Mouse (Mus musculus): ENCODE data around the gene Mtg2. TPM values are rescaled to one million over a fixed set of nuclear protein-coding genes. Genes with fewer than 3 reads are reported as not detected.

The Mtg2 gene
- total RNA-seq, 2 experiments from 2014 or later, result 10.4 to 12.1 TPM

DNA sequence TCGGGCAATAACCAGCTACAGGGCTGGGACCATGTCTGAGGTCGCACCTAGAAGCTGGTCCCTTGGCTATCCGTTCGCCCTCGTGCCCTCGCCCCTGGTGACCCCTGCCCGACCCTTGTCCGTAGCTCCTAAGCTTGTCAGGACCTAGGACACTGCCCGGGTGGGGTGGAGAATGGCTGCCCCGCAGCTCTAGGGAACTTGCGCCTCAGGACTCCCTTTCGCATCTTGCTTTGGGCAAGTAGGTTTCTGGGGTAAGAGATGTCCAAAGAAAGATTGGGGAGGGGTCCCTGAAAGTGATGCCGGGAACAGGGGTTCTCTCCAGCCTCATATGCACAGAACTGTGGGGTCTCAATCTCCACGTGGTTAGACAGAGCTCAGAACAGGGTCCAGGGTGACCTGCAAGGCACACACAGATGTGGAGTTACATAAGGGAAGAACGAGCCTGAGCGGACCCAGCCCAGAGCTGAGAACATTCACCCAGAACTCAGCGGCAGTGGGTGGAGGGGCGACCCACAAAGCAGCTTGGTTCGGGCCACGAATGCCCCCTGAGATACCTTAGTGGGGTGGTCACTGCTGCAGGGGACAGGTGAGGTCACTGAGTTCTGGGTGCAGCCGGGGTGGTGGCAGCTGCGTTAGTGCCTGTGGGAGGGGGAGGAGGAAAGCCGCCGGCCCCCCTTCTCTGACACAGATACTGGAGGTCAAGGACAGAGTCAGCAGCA lies 34.4 kb downstream of the Mtg2 start:
- DNase-seq, result no peak

DNA sequence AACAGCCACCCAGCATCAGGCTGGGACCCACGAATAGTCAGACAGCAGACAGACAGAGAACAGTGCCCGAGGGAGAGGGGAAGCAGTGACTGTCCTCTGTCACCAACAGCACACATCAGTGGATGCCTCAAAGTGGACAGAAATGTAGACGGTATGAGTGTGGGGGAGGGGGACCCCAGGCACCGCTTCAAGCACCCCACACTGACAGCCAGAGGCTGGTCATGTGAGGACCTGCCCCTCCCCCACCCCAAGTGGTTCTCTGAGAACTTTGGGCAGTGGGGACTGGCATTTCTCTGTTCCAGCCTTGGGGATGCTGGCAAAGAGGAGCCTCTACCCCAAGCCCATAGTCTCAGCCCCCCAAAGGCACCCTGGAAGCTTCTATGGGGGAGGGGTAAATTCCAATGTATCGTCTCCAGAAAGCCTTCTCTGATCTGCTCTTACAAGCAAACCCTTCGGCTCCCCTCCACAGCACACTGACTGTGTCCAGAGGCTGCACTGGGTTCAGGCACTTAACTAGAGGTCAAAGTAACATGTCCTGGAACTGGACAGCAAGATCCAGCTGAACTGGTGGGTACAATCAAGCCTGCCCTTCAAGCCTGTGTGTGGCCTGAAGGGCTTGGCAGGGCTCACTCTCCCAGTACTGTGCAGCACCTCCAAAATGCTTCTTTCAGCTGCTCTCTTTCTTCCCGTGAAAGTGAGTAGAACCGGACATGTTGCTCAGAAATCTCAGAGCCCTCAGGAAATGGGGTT lies 35.2 kb downstream of the Mtg2 start:
- DNase-seq, result no peak

DNA sequence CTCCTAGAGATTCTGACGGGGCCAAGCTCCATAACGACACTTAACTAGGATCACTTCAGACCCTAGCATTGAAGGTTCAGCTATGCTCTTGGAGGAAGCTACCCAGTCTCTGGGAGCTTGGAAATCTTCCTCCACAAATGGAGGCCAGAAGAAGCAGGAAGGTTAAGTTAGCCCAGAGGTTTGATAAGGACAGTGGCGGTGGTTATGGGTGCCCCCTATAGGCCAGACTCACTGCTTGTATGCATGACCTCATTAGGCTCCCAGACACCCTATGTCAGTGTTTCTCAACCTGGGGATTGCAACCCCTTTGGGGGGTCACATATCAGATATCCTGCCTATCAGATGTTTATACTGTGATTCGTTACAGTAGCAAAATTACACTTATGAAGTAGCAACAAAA lies 36.7 kb downstream of the Mtg2 start:
- DNase-seq, result no peak

DNA sequence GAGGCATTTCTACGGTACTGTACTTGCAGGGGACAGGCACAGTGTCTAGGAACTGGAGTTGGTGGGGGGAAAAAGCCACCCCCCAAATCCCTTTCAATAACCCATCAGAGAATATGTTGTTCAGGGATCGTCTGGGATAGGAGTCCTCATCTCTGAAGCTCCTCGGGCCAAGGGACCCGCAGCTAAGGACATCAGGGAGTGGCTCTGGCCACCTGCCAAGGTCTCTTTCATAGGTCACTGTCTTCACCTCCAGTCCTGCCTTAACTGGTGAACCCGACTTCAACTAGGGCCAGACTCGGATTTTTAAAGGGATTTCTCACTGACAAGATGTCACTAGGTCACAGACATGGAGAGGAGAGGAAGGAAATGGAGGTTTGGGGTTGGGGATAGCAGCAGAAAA lies 37.9 kb downstream of the Mtg2 start:
- no peak for DNase-seq

DNA sequence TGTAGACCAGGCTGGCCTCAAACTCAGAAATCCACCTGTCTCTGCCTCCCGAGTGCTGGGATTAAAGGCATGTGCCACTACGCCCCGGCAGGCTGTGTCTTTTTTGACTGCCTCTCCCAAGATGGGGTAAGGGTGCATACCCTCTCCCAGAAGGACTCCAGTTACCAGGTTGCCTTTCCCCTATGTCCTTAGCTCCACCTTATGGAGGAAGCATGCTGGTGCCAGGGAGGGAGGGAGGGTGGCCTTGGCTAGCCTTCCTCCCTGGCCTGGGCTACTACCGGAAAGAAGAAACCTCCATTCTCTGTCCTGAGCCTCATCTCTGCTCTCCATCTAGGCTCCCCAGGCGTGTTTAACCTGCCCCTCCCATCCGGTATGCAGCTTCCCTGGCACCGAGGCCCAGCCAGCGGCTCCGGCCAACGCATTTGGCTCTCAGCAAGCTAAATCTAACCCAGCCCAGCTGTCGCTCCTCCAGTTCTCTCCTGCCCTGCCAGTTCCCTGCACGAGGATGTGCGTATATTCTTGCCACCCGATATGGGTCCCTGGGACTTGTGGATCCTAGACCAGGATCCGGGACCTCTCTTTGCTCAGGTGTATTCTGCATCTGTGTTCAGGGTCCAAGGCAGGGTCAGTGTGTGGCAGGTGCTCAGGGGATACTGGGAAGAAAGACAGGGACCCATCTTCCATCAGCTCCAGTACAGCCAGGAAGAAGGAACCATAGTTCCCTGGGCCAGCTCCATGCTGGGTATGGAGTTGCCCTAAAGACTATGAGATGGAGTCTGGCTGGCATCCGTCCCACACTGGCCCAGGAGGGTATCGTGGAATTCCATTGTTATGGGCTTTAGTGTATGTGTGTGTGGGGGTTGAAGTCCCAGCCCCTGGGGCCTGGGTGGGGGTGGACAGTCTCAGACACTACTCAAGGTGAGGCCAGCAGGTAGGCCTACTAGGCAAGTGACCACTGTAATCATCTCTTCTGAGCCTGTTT lies 43.8 kb downstream of the Mtg2 start:
- DNase-seq, result peak; percentile 83

DNA sequence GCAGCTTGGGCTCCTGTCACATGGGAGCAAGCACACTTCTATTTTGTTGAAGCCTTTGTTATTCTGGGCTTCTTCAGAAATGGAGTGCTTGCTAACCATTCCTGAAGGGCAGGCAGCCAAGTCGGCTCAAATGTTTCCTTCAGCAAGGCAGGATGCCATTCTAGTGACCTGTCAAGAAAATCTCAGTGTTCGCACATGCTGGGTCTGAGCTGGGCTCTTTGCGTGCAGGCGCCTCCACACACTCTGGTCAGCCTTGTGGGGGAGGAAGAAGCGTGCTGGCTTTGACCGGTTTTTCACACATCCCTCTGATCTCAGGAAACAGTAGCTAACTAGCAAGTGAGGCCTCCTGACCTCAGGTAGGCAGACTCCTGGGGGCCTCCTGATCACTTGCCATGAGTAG lies 44.9 kb downstream of the Mtg2 start:
- peak; percentile 45 for DNase-seq

DNA sequence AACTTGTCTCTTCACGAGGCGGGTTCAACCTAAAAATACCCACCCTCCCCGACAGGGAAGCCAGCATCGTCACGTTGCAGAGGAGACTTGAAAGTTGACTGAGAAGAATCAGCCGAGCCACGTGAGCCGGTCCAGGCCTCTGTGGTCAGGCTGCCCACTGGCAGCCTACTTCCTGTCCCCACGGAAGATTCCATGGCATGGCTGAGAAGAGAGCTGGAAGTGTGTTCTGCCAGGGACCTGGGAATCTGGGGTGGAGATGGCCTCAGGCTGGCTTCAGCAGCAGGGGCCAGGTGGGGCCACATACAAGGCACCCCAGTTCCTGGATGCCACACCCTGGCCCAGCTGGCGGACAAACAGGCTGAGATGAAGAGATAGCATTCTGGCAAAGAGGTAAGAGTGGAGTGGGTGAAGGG lies 45.7 kb downstream of the Mtg2 start:
- DNase-seq, result no peak

DNA sequence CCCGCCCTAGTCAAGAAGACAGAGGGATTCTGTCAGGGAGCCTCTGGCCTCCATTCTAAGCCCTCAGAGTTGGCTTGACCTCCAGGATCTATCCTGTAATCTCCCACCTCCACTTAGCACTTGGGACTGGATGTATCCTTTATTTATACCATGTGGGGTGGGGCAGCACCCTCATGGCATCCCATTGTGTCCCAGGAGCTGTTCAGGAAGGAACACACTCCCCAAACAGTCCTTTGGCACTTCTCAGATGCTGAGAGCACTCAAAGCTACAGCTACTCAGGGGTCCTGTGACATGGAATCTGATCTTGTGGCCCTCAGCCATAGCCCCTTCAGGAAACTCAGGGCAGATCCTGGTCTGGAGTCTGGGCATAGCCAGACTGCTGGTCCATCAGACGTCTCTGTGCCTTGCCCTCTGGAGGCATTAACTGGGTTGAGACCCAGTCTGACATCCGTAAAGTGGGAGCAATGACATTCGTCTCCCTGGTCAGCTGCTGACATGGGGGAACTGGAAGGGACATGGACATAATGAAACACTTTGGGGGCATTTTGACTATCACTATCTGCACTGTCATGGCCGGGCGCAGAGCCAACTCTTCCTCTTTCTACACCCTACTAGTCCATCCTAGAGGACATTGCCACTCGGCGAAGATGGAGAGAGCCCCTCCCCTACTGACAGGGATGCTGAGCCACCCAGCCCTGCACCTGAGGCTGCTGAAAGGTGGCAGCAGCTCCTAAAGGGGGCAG lies 46.5 kb downstream of the Mtg2 start:
- DNase-seq, result no peak

DNA sequence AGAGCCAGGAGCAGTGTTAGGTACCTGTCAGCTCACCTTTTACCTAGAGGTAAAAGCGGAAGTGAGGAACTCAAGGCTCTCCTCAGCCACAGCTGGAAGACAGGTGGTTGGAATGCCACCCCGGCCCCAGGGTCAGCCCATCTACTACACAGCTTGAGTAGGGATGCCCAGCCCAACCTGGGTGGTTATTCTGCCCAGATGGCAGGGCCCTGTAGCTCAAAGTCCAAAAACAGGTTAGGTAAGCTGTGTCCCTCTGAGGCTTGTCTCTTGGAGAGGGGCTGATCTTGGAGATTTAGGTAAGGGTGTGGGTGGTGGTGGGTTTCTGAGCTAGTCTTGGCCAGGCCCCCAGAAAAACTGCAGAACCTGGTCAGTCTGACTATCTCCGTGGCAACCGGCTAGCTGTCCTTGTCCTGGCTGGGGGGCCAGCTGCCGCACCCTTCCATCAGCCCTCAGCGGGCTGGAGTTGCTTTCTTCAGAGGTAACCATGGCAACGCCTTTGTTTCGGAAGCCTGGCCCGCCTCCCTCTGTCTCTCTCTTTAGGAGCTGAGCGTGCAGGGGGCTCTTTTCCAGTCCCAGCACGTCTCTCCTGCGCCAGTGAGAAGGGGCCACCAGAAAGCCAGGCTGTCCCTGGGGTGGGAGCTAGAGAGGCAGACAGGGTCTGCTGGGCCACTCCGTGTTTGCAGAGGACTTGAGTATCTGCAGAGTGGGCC lies 47.3 kb downstream of the Mtg2 start:
- DNase-seq, result no peak

DNA sequence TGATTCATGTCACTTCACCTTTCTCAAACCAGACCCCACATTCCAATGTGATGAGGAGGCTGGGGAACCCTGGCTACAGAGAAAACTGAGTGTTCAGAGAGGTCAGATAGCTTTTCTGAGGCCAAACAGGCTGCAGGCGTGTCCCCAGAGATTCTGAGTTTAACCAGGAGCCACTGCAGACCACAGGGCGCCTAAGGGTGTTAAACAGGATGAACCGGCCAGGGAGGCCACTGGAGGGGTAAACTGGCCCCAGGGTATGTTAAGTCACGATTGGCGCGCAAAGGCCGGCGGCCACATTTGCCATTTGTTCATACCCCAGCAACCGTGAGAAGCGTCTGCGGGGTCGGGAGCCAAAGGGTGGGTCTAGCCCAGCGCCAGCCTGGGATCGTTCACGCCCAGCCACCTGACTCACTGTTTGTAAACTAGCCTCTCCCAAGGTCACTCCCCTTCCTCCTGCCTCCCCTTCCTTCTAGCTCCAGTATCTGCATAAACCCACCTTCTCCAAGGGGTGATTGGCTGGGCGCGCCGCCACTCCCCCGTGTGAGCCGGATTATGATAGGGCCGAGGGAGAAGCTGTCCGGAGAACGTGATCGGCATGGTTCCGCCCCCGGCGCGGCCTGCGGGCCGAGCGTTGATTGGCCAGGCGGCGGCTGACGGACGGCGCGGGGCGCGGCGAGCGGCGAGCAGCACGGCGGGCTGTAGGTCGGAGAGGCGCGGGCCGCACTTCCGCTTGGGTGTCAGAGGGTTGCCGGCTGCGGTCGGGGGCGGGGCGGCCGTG lies 48.5 kb downstream of the Mtg2 start, which contains the start of gene Osbpl2:
Osbpl2 (plus strand) TSS at position 646 of the 778 bp plus-strand sequence.
- peak; percentile 99 for DNase-seq

DNA sequence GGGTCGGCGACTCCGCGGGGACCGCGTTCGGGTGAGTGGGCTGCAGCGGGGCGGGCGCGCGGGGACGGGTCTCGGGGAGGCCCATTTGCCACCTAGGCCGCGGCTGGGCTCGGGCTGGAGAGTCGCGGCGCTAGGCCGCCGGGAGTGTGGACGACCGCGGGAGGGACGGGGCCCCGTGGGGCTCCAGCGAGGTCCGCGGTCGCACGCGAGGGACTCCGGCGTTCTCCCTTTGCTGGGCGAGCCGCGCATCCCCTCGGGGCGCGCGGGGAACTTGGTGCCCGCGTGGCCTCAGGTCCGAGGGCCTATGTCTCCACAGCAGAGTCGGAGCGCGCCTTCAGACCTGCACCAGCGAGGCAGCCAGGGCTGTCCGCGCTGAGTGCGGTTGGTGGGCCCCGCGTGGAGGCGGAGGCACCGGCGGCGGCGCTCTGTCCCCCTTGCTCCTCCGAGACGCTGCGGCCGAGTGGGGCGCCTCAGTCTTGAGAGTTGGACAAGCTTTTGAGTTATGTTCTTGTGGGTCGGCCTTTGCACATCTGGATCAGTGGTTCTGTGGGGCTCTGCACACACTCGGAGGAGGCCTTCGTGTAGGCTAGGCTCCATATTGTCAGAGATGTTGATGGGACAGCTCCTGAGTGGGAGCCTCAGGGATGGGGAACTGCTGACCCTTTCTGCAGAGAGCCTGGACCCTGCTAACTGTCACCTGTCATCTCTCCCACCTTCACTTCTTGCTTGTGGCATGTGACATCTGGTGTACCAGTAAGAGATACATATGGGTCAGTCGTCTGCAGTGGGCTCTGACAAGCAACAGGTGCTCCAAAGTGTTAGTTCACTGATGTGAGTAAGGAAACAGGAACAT lies 49.3 kb downstream of the Mtg2 start:
- peak; percentile 3 for DNase-seq

DNA sequence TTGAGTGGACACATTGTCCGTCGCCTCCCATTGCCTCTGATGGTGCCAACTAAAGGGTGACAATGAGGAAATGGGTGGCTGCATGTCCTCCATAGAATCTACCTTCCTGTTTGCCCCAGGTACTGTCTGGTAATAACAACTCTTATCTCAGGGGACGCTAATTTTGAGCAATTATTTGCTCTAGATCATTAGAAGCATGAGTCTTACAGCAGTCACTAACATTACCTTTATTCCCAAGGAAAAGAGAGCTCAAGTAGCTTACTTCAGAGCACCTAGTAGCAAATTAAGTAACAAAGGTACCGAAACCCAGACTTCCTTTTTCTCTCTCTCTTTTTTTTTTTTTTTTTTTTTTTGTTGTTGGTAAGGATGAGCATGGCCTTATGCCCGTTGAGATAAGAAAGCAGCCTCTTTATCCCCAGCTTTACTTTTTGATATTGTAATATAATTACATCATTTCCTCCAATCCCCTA lies 49.9 kb downstream of the Mtg2 start:
- no peak for DNase-seq

DNA sequence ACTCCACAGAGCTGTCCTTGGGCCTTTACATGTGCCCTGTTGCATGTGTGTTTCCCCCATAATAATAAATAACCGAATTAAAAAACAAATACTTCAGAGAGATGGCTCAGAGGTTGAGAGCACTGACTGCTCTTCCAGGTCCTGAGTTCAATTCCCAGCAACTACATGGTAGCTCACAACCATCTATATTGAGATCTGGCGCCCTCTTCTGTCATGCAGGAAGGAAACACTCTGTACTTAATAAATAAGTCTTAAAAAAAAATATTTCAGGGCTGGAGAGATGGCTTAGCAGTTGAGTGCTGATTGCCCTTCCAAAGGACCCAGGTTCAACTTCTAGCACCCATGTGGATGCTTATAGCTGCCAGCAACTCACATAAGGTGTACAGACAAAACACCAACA lies 53.8 kb downstream of the Mtg2 start:
- no peak for DNase-seq

DNA sequence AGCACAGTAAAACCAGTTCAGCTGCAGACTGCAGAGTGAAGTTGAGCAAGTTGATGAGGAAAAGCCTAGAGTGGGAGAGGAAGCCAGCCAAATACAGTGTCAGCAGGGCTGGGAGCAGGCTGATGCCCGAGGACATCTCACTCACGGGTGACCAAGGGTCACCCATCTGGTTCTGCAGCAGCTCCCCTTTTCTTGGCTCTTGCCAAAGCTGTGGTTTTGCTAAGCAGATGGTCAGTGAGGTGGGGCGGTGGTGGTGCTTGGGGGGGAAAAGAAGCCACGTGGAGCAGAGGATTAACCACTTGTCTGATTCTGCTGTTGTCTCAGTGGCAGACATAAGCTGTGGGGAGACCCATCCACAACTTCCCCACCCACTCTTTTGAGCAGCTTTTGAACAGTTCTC lies 55.8 kb downstream of the Mtg2 start:
- DNase-seq, result peak; percentile 40

DNA sequence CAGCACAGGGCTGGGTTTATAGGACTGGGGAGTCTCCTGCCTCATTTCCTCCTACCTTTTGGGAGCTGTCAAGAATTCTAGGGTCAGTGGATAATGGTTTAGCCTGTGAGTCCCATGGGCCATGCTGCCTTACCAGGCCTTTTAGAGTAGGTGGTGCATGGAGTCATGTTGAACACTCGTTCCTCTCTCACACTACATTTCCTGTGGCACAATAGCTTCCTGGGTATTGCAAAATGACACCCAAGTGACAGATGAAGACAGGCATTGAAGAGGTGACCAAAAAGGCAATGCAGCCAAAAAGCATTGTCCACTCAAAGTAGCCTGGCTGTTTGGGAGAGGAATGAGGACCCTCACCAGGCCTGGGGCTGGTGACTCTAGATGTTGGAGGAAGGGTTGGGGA lies 57.3 kb downstream of the Mtg2 start:
- no peak for DNase-seq

DNA sequence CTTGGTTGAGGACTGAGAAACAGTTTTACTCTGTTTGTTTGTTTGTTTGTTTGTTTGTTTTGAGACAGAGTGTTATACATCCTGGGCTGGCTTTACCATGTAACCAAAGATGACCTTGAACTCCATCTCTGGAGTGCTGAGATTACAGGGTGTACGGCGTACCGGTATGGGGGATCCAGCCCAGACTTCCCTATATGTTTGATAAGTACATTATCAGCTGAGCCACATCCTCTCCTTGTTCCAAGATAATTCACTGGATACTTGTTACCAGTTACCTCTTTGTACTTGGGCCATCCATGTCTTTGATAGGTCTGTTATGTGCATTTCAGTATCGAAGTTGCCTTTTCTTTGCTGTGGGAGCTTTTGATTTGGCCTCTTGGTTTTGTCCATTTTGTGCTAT lies 62.8 kb downstream of the Mtg2 start:
- no peak for DNase-seq

DNA sequence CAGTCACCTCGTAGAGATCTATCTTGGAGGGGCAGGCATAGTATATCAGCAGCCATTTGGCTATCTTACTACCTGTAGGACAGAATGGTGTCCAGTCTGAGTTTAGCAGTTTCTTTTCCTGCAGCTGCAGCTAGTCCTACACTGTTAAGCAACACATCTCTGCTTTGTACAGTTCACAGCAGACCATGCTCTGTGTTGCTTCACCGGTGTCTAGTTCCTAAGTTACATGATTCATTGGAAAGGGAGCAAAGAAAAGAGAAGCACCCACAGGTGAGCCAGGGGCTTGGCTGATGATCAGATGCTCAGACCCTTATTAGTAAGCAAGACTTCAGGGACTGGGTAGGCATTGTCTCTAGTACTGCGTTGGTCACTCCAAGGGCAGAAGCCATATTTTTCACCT lies 63.5 kb downstream of the Mtg2 start:
- DNase-seq, result no peak

DNA sequence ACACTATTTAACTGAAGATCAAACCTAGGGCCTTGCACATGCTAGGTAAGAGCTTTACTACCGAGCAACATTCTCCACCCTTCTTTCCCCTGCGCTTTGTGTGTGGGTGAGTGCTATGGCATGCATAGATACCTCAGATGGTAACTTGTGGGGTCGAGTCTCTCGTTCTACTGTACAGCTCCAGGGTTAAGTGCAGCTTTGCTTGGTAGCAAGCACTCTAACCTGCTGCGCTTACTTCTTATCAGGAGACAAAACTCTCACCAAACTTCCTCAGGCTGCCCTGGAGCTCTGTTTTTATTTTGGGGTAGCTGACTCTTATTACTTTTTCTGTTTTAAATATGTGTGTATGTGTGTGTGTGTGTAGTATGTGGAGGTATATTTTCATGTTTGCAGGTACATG lies 65.0 kb downstream of the Mtg2 start:
- no peak for DNase-seq

All from gastrocnemius, postnatal 10 days (tissue).